In the genomic region with DNA sequence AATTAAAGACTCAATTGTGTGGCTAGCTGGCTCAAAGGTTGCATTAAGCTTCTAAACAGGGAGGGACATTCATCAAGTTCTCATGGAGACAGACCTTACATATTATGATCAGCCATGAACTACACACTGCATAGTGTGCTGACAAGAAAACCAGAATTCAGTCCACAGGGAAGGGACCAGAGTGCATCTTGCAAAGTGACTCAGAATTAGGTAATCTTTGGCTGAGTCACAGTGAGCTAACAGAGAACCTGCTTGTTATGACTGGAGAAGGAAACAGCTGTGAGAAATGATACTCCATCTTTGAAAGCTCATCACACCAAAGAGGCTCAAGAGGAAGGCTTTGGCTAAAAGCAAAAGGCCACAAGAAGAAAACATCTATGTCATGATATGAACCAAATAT, we compare ENCODE assay signal across 21 mouse cellular contexts. TPM values are rescaled to one million over a fixed set of nuclear protein-coding genes. Genes with fewer than 3 reads are reported as not detected.
DNase-seq lines count a peak whose midpoint lies in the region; ATAC-seq and TF ChIP-seq lines count a peak whose summit lies in the region.
"Had no signal": no experiment of that assay in that cellular context is flagged by ENCODE, and none has a peak within 500 bp of the region (broad histone marks: within the 10 kb centered on the region; RNA-seq: fewer than 3 reads in every experiment).

No protein-coding gene starts in this region.

- no peaks in the 10 kb centered on the region for H3K36me3 ChIP-seq in hindbrain, postnatal 0 days (ENCODE audit: insufficient read depth, low read length)
- no peaks in the 10 kb centered on the region for H3K36me3 ChIP-seq in hindbrain, embryonic 10.5 days
- H3K36me3 ChIP-seq in CH12.LX (replicated peaks in 1 of 2; ENCODE audit: control insufficient read depth in 1 of 2, insufficient read depth in 1 of 2, low read length in 1 of 2), result no peaks in the 10 kb centered on the region
- H3K36me3 ChIP-seq in midbrain, embryonic 14.5 days (ENCODE audit: control insufficient read depth, insufficient read depth, low read length), result no peaks in the 10 kb centered on the region
- H3K36me3 ChIP-seq: hindbrain, embryonic 13.5 days; limb, embryonic 12.5 days; neural tube, embryonic 12.5 days; stomach, embryonic 15.5 days had no signal

- no peaks in the 10 kb centered on the region for H3K4me1 ChIP-seq in hindbrain, postnatal 0 days (ENCODE audit: insufficient read depth, low read length)
- H3K4me1 ChIP-seq in hindbrain, embryonic 10.5 days (replicated peaks), result no peaks in the 10 kb centered on the region
- peaks cover 0 to 4% of the 10 kb centered on the region in 2 experiments; a peak in 1 of 4 replicates for H3K4me1 ChIP-seq in CH12.LX (ENCODE audit: control insufficient read depth in 1 of 2, insufficient read depth in 2 of 2)
- H3K4me1 ChIP-seq in midbrain, embryonic 14.5 days (ENCODE audit: control insufficient read depth, insufficient read depth, low read length), result no peaks in the 10 kb centered on the region
- H3K4me1 ChIP-seq: hindbrain, embryonic 13.5 days; limb, embryonic 12.5 days; neural tube, embryonic 12.5 days; stomach, embryonic 15.5 days had no signal

- ATAC-seq in hindbrain, postnatal 0 days, result 0 out of 2 replicates have a peak, but pooled peaks have one; percentile 49
- no peak for ATAC-seq in midbrain, embryonic 14.5 days (ENCODE audit: low FRiP score, low TSS enrichment)
- ATAC-seq: forebrain, embryonic 14.5 days; intestine, postnatal 0 days had no signal

- H3K27me3 ChIP-seq in hindbrain, postnatal 0 days (ENCODE audit: insufficient read depth, low read length), result no peaks in the 10 kb centered on the region
- no peaks in the 10 kb centered on the region for H3K27me3 ChIP-seq in hindbrain, embryonic 10.5 days (ENCODE audit: insufficient read depth, poor library complexity, severe bottlenecking)
- no peaks in the 10 kb centered on the region for H3K27me3 ChIP-seq in CH12.LX (replicated peaks)
- H3K27me3 ChIP-seq in midbrain, embryonic 14.5 days (ENCODE audit: control insufficient read depth, insufficient read depth, low read length), result no peaks in the 10 kb centered on the region
- H3K27me3 ChIP-seq: hindbrain, embryonic 13.5 days; limb, embryonic 12.5 days; neural tube, embryonic 12.5 days; stomach, embryonic 15.5 days had no signal

- TF ChIP-seq EP300 in CH12.LX (IDR thresholded peaks at IDR 0.05; ENCODE audit: low read length), result no peak

- in situ Hi-C loops in CH12.LX (cut with MboI; ENCODE audit: low pct_ligation_motif_present, low pct_unique_long_range_greater_than_20kb, low sequenced_read_pairs), result no loop called here

- no peaks in the 10 kb centered on the region for H3K9me3 ChIP-seq in hindbrain, postnatal 0 days (ENCODE audit: low read length)
- no peaks in the 10 kb centered on the region for H3K9me3 ChIP-seq in hindbrain, embryonic 10.5 days
- no peaks in the 10 kb centered on the region for H3K9me3 ChIP-seq in CH12.LX (replicated peaks; ENCODE audit: low read length)
- H3K9me3 ChIP-seq in midbrain, embryonic 14.5 days (ENCODE audit: control insufficient read depth, low read length), result no peaks in the 10 kb centered on the region
- H3K9me3 ChIP-seq: hindbrain, embryonic 13.5 days; limb, embryonic 12.5 days; neural tube, embryonic 12.5 days; stomach, embryonic 15.5 days had no signal

- no peak for TF ChIP-seq POLR2A in CH12.LX (IDR thresholded peaks at IDR 0.05; ENCODE audit: low read depth, low read length)

- no peaks in the 10 kb centered on the region for H3K79me2 ChIP-seq in CH12.LX (replicated peaks; ENCODE audit: control insufficient read depth, extremely low read depth, insufficient read depth, poor library complexity, severe bottlenecking)

- no peak overlapping the region for H3K4me2 ChIP-seq in hindbrain, postnatal 0 days (ENCODE audit: low read depth, low read length)
- no peak overlapping the region for H3K4me2 ChIP-seq in CH12.LX (ENCODE audit: insufficient read depth, low read depth, poor library complexity, severe bottlenecking)
- no peak overlapping the region for H3K4me2 ChIP-seq in midbrain, embryonic 14.5 days (ENCODE audit: low read length)
- H3K4me2 ChIP-seq: hindbrain, embryonic 13.5 days; limb, embryonic 12.5 days; neural tube, embryonic 12.5 days; stomach, embryonic 15.5 days had no signal

- dilution Hi-C loops in CH12.LX (cut with MboI; ENCODE audit: extremely low pct_ligation_motif_present, extremely low pct_unique_long_range_greater_than_20kb, low sequenced_read_pairs), result no loop called here

- TF ChIP-seq CTCF in hindbrain, postnatal 0 days (IDR thresholded peaks at IDR 0.05; ENCODE audit: low read depth), result no peak
- TF ChIP-seq CTCF in CH12.LX (conservative IDR thresholded peaks at IDR 0.05 in 1 of 2, IDR thresholded peaks at IDR 0.05 in 1 of 2; ENCODE audit: low read depth in 2 of 2, low read length in 2 of 2), result no peak

- H3K9ac ChIP-seq in hindbrain, postnatal 0 days (replicated peaks; ENCODE audit: low read length), result no peak overlapping the region
- no peak overlapping the region for H3K9ac ChIP-seq in CH12.LX (ENCODE audit: insufficient read depth, low read depth)
- H3K9ac ChIP-seq in midbrain, embryonic 14.5 days (replicated peaks; ENCODE audit: low read length), result no peak overlapping the region
- H3K9ac ChIP-seq: hindbrain, embryonic 13.5 days; limb, embryonic 12.5 days; liver, embryonic 14.5 days; neural tube, embryonic 12.5 days; stomach, embryonic 15.5 days had no signal

- no peak overlapping the region for H3K27ac ChIP-seq in hindbrain, postnatal 0 days
- no peak overlapping the region for H3K27ac ChIP-seq in hindbrain, embryonic 10.5 days
- no peak overlapping the region for H3K27ac ChIP-seq in CH12.LX (ENCODE audit: insufficient read depth, low read depth)
- no peak overlapping the region for H3K27ac ChIP-seq in midbrain, embryonic 14.5 days (replicated peaks; ENCODE audit: low read depth, low read length)
- H3K27ac ChIP-seq: hindbrain, embryonic 13.5 days; limb, embryonic 12.5 days; liver, embryonic 14.5 days; neural tube, embryonic 12.5 days; stomach, embryonic 15.5 days had no signal

- DNase-seq in gastrocnemius, adult 18-20 months (ENCODE audit: low spot score), result peak; percentile 17
- no peak for DNase-seq in gastrocnemius, postnatal 25 days
- DNase-seq in hindbrain, postnatal 0 days (ENCODE audit: low spot score), result no peak
- no peak for DNase-seq in hindbrain, embryonic 10.5 days (ENCODE audit: low spot score)
- peak; percentile 34 for DNase-seq in CH12.LX (ENCODE audit: extremely low read depth)
- peak; percentile 42 for DNase-seq in skeletal muscle tissue, adult 2 months (ENCODE audit: low read depth, low spot score)
- no peak for DNase-seq in midbrain, embryonic 14.5 days
- DNase-seq: cerebellum, adult 11 months; cerebellum, postnatal 14 days; embryo, embryonic 11 days had no signal

- no peak overlapping the region for H3K4me3 ChIP-seq in hindbrain, postnatal 0 days (ENCODE audit: low read length)
- H3K4me3 ChIP-seq in hindbrain, embryonic 10.5 days, result no peak overlapping the region
- no peak overlapping the region for H3K4me3 ChIP-seq in CH12.LX (replicated peaks in 1 of 3; ENCODE audit: low read depth in 2 of 3, low read length in 2 of 3, poor library complexity in 1 of 3)
- no peak overlapping the region for H3K4me3 ChIP-seq in midbrain, embryonic 14.5 days (replicated peaks; ENCODE audit: low read depth, low read length)
- H3K4me3 ChIP-seq: hindbrain, embryonic 13.5 days; limb, embryonic 12.5 days; neural tube, embryonic 12.5 days; stomach, embryonic 15.5 days had no signal

- no peak for TF ChIP-seq RAD21 in CH12.LX (IDR thresholded peaks at IDR 0.05; ENCODE audit: low read depth, low read length)

TF ChIP-seq in CH12.LX, 34 proteins besides CTCF, POLR2A, EP300 and RAD21:
- TF ChIP-seq IRF4 (IDR thresholded peaks at IDR 0.05; ENCODE audit: low read depth, low read length) (0 out of 2 replicates have a peak, but pooled peaks have one; percentile 27), JUND (conservative IDR thresholded peaks at IDR 0.05; ENCODE audit: low read depth, low read length) (peak; percentile 42; the same call in 1 of the 2 replicates), ZNF384 (IDR thresholded peaks at IDR 0.05; ENCODE audit: low read depth, low read length) (no peak), JUN (IDR thresholded peaks at IDR 0.05; ENCODE audit: insufficient read depth, low read depth, low read length) (peak; percentile 31; the same call in 1 of the 2 replicates), MEF2A (IDR thresholded peaks at IDR 0.05; ENCODE audit: borderline replicate concordance, low read depth, low read length) (no peak), SIN3A (IDR thresholded peaks at IDR 0.05; ENCODE audit: low read length) (0 out of 2 replicates have a peak, but pooled peaks have one; percentile 25), MAX (IDR thresholded peaks at IDR 0.05; ENCODE audit: low read length) (no peak), CHD2 (IDR thresholded peaks at IDR 0.05; ENCODE audit: low read length) (no peak), ETS1 (conservative IDR thresholded peaks at IDR 0.05; ENCODE audit: low read depth, low read length) (peak; percentile 84)

RNA-seq across cellular contexts. Expression of gene Ptx3, which starts 20.8 kb away (rescaled TPM):
- total RNA-seq in gastrocnemius, adult 18-20 months (2021), result 1 to 10 TPM; 3.2 to 3.6 TPM
- total RNA-seq in gastrocnemius, postnatal 25 days (2021), result 1 to 10 TPM; 5.1 to 7.1 TPM
- 1.4 and 3.2 TPM in 2 replicates for total RNA-seq in hindbrain, postnatal 0 days (2014; rRNA removed)
- 4.0 and 4.1 TPM in 2 replicates for polyA plus RNA-seq in hindbrain, postnatal 0 days (2015; fragmentation: Nextera tagmentation; extraction: Ambion mirVana)
- polyA plus RNA-seq in hindbrain, embryonic 10.5 days (2016; fragmentation: Nextera tagmentation; extraction: Ambion mirVana), result 24.6 and 32.6 TPM in 2 replicates
- total RNA-seq in CH12.LX (2012; rRNA removed) (not detected in 2 replicates), CH12.LX (2014; rRNA removed) (not detected in 2 replicates)
- polyA plus RNA-seq in CH12.LX (2012; ENCODE audit: insufficient read length, low read depth), result not detected in 2 replicates
- polyA plus RNA-seq in midbrain, embryonic 14.5 days (2014; fragmentation: Nextera tagmentation; extraction: Ambion mirVana), result 9.0 and 9.8 TPM in 2 replicates
- total RNA-seq: granulocyte monocyte progenitor cell, adult 5-6 weeks; megakaryocyte-erythroid progenitor cell, adult 5-6 weeks had no signal
- polyA plus RNA-seq: spleen, adult 2 months had no signal

RNA-seq across cellular contexts. Expression of gene Veph1, which starts 56.2 kb away (rescaled TPM):
- under 1 TPM in 1 of 2 experiments, not detected in 1; 0.05 TPM for total RNA-seq in gastrocnemius, adult 18-20 months (2021)
- not detected for total RNA-seq in gastrocnemius, postnatal 25 days (2021)
- total RNA-seq in hindbrain, postnatal 0 days (2014; rRNA removed), result 0.50 and 0.84 TPM in 2 replicates
- 0.68 and 0.75 TPM in 2 replicates for polyA plus RNA-seq in hindbrain, postnatal 0 days (2015; fragmentation: Nextera tagmentation; extraction: Ambion mirVana)
- polyA plus RNA-seq in hindbrain, embryonic 10.5 days (2016; fragmentation: Nextera tagmentation; extraction: Ambion mirVana), result 9.3 and 11.4 TPM in 2 replicates
- total RNA-seq in CH12.LX (2012; rRNA removed), result not detected in 2 replicates
- total RNA-seq in CH12.LX (2014; rRNA removed), result not detected in 2 replicates
- polyA plus RNA-seq in CH12.LX (2012; ENCODE audit: insufficient read length, low read depth), result not detected in 2 replicates
- 6.3 and 10.6 TPM in 2 replicates for polyA plus RNA-seq in midbrain, embryonic 14.5 days (2014; fragmentation: Nextera tagmentation; extraction: Ambion mirVana)
- total RNA-seq: granulocyte monocyte progenitor cell, adult 5-6 weeks; megakaryocyte-erythroid progenitor cell, adult 5-6 weeks had no signal
- polyA plus RNA-seq: intestine, postnatal 0 days; spleen, adult 2 months; thymus, postnatal 0 days had no signal

Comparison
In these comparisons a context has a peak if more than half of its experiments do, and no peak if none do; other contexts are left out.
1. DNase-seq: peak in gastrocnemius, adult 18-20 months (single experiment), CH12.LX (single experiment) and skeletal muscle tissue, adult 2 months (single experiment); none in gastrocnemius, postnatal 25 days (single experiment), hindbrain, postnatal 0 days (single experiment), hindbrain, embryonic 10.5 days (single experiment) and midbrain, embryonic 14.5 days (single experiment).